Mouse (Mus musculus): Measurements from ENCODE around the gene Sectm1b.
"Not testable (repeated sequence)": the region's sequence is repeated elsewhere in the genome, so short reads cannot be mapped to it uniquely, and the experiment has no call there.

DNA sequence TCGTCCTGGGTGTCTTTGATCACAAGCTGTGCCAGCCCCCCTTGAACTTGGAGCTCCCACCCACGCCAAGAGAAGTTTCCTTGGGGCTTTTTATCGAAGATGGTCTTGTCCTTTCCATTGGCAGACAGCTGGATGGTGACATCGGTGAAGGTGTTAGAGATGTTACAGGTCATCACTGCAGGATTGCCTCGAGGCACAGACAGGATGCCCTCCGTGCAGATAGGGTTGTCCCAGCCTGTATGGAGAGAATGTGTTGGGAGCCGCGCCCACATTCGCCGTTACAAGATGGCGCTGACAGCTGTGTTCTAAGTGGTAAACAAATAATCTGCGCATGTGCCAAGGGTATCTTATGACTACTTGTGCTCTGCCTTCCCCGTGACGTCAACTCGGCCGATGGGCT lies 6.3 kb upstream of the Sectm1b start:
- TF ChIP-seq POLR2A (IDR thresholded peaks at IDR 0.05; ENCODE audit: insufficient read depth, low read depth, low read length); CTCF (IDR thresholded peaks at IDR 0.05): not testable (repeated sequence)

Data from heart, adult 2 months (tissue).